Mouse (Mus musculus): ENCODE measurements around the gene Gm13694.

DNA sequence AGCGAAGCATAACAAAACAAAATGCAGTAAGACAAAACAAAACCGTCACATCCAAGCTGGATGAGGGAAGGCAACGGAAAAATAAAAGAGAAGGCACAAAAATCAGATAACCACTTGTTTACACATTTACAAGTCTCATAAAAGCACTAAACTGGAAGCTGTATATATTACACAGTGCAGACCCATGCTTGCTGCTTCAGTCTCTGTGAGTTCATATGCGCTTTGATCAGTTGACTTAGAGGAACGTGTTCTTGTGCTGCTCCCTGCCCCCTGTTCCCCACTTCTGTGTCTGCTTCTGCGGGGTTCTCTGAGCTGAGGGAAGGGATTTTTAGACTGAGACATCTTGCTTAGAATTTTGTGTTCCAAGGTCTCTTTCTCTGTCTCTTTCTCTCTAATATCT lies 35.8 kb downstream of the Gm13694 start:
- TF ChIP-seq CTCF (IDR thresholded peaks at IDR 0.05; ENCODE audit: extremely low read depth, insufficient read depth, low read length), result no peak
- TF ChIP-seq POLR2A (IDR thresholded peaks at IDR 0.05; ENCODE audit: extremely low read depth, insufficient read depth, low read length), result no peak

Data from cortical plate, adult 2 months (tissue).